Mouse (Mus musculus) kidney, adult 8-10 months (tissue): Measurements from ENCODE around the gene Zfp536.
"Not testable (repeated sequence)": the region's sequence is repeated elsewhere in the genome, so short reads cannot be mapped to it uniquely, and the experiment has no call there.

Experiments
- DNase-seq, 2 experiments: peaks; one replicate each; pipeline ENCODE4 v3.0.0; 2022

Gene Zfp536

GRCm38 (mm10) chr7:37753024-37753423 lies 20.4 kb downstream of the Zfp536 start:
- no peak for DNase-seq

DNA sequence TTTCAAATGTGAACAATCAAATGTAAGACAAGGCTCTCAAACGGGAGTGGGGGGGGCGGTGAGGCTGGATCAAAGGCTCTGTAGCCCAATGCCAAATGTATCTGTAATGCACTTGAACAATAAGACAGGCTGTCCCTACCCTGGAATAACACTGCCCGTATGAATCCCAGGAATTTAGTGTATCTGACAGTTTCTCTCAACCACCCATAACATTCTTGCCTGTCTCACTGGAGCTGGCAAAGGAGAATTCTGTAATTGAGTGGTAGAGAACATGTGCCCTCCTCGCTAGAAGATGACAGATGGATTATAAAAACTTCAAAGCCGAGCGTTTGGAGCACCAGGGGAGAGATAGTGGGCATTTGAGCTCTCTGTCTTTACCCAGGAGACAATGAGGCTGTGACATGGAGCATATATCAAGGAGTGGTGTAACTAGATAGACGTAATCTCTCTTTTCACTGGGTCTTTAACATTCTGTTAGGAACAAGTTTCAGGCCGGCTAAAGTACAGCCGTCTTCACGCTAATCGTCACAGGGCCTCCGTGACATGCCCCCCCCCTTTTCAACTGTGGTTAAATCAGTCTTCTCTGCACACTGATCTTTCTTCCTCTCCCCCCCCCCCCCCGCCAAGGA lies 27.2 kb downstream of the Zfp536 start:
- DNase-seq, result no peak

- DNase-seq, result no peak
These were observed 30.1 kb downstream of the Zfp536 start for GRCm38 (mm10) chr7:37743350-37743749.

DNA sequence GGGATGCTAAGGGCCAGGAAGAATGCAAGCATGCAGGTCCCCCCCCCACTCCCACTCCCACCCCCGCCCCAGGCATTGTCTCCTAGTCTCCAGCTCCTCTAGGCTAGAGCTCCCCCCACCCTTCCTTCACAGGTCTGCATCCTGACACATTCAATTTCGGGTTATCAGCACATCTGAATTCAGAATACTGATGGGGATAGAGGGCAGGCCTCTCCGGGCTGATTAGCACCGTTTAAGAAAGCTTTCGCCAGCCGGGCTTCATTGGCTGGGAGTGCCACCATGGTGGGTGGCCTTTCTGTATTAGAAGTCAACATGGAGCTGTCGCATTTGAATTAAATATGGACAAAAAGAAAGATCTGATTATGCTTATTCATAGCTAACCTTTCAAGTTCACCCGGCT lies 36.2 kb downstream of the Zfp536 start:
- DNase-seq, result no peak

GRCm38 (mm10) chr7:37736413-37736720 lies 37.1 kb downstream of the Zfp536 start:
- no peak for DNase-seq

- DNase-seq, result no peak
These were observed 37.6 kb downstream of the Zfp536 start for GRCm38 (mm10) chr7:37735707-37736412.

DNA sequence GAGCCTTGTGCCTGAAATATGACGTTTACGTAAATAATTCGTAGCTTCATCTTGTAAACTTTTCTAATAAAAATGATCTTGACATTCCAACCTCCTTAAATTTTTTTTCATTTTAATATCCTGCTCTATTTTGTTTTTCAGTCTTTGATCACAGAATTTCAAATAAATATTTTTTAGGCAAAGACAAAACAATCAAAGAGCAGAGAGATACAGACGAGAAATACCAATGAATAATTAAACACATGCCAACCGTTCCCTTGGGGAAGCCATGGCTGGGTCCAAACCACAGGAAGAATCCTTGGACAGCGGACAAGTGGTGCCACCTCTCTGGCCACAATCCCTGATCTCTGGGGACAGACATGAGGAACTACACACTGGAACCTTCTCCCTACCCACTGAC lies 38.3 kb downstream of the Zfp536 start:
- no peak for DNase-seq

- no peak for DNase-seq
These were observed 38.9 kb downstream of the Zfp536 start for GRCm38 (mm10) chr7:37734576-37734975.

GRCm38 (mm10) chr7:37733996-37734395 lies 39.4 kb downstream of the Zfp536 start:
- DNase-seq, result no peak

- DNase-seq, result no peak
These were observed 40.7 kb downstream of the Zfp536 start for GRCm38 (mm10) chr7:37732741-37733140.

DNA sequence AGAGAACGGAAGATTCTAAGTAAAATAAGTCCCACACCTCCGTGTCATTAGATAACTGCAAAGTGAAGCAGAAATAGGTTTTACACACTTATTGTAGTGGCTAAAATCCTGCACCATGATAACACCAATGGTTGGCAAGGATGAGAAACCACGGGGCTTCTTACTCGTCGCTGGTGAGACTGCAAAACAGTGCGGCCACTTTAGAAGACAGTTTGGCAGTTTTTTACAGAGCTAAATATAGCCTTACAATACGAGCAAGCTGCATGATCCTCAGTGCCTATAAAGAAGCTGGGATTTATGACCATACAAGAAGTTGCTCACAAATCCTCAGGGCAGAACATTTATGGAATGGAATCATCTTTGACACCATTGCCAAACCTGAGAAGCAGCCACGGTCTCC lies 45.7 kb downstream of the Zfp536 start:
- DNase-seq, result no peak

GRCm38 (mm10) chr7:37724002-37724790 lies 49.2 kb downstream of the Zfp536 start:
- no peak for DNase-seq

GRCm38 (mm10) chr7:37723191-37723592 lies 50.2 kb downstream of the Zfp536 start:
- no peak for DNase-seq

GRCm38 (mm10) chr7:37721676-37722075 lies 51.8 kb downstream of the Zfp536 start:
- no peak for DNase-seq

DNA sequence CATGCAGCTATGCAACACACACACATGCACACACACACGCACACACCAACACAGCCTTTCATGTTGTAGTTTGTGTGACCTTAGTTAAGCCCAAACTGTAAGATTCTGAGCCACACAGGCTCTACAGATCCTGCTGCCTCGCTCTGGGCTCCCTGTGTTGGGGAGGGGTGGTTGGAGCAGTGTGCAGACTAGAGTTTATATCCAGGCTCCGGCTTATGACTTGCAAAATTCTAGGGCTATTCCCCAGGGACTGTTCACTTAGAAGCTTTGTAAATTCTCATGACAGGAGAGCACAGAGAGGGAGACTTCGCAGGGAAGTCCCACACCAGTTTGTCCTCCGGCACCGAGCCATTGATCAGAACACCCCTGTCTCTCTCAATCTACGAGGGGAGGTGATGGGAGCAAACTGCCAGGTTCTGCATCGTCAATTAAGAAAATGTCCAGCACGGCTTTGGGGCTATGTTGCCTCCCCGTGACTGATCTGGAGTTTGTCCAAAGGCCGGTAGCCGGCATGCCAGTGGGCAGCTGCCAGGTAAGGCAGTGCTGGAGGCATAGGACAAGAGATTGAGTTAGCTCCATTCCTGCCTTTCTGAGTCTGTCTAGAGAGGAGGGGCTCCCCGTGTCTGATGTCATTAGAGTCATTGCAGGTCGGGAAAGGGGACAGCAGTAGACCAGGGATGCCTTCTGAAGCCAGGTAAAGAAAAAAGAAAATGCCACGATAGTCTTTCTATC lies 54.6 kb downstream of the Zfp536 start:
- no peak for DNase-seq

- DNase-seq, result no peak
These were observed 56.4 kb downstream of the Zfp536 start for GRCm38 (mm10) chr7:37717071-37717470.

- DNase-seq, result no peak
These were observed 56.8 kb downstream of the Zfp536 start for GRCm38 (mm10) chr7:37716626-37717025.

DNA sequence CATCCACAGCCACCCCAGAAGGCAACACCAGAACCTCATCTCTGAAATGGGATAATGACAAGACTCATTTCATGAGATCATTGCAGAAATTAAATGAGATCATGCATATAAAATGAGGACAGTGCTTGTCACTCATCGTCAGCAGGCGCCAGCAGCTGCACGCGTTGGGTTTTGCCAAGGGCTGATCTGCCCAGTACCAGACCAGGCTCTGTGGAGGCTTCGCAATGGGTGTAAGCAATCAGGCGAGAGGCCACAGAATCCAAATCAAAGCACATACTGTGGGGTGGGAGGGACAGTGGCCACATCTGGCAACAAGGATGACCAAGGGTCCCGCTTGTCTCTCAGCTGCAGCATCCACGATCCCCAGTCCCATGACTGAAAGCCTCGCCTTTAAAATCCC lies 69.0 kb downstream of the Zfp536 start:
- no peak for DNase-seq

DNA sequence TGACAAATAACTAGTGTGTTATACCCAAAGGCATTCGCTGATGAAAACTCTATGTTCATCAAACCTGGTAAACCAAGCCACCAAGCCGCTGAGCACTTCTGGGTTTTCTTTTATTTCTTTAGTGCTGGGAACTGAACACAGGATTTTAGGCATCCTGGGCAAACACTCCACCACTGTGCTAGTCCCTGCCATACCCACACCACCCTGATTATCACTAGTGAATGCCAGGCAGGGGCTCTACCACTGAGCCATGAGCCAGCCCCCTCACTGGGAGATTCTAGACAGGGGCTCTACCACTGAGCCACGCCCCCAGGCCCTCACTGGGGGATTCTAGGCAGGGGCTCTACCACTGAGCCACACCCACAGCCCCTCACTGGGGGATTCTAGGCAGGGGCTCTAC lies 76.1 kb downstream of the Zfp536 start:
- DNase-seq, result not testable (repeated sequence)

DNA sequence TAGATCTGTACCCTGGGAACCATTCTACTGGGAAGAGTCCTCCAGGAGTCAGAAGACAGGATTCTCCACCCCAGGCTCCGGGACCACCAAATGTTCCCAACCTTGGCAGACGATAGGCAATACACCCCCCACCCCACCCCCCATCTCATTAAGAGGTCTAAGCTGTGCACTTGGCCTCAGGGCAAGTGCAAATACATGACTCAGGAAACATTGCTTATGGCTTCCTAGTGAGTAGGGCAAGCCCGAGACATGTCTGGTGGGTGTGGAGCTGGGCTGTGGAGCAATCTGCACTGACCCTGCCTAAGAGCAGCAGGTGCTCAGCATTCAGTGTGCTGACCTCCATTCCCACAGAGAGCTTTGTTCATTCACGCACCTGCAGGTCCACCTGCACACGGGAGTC lies 78.4 kb downstream of the Zfp536 start:
- DNase-seq, result no peak

DNA sequence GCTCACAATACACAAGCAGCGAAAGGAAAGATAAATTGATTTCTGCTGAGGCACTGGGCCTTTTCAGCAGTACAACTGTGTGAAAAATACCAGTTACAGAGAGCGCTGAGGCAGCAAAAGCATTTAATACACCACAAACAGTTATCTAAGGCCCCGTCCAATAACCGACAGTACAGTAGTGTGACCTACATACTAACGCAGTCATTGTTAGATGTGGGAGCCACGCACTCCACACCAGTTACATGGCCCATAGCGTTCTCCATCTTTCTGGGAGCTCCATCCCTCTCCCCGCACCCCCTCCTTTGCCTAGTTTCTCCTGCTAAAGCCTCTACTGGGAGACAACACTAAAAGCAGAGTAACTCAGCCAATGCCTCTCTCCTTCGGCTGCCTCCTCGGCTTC lies 82.8 kb downstream of the Zfp536 start:
- no peak for DNase-seq

- no peak for DNase-seq
These were observed 83.7 kb downstream of the Zfp536 start for GRCm38 (mm10) chr7:37689561-37690305.

DNA sequence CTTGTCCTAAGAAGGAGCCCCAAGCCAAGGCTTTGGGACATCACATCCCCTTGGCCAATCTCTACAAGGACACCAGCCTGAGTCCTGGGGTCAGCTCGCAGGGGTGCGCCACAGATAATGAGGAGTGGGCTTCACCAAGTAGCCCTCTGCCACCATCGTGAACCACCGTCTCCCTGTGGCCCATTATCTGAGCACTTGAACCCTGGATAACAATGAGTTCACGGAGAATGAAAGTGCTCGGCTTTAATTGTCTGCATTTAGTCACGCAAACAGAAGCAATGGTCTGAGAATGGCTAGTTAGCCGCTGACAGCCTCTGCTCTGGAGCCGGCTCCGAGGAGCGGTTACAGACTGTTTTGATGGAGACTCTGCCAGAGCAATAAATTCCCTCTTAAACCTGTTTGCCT lies 84.3 kb downstream of the Zfp536 start:
- DNase-seq, result no peak
